Mouse (Mus musculus) gastrocnemius, adult 8-10 months (tissue): ENCODE data around the gene Tmem161a. TPM values are rescaled to one million over a fixed set of nuclear protein-coding genes. Genes with fewer than 3 reads are reported as not detected.

Experiments used
- DNase-seq, 2 experiments: peaks; one replicate each; pipeline ENCODE4 v3.0.0; 2022; ENCODE audit warnings: low spot score in 2 of 2
- total RNA-seq, 4 experiments: library from RNA; stranded (reverse); gene quantifications; 2 replicates each; pipeline ENCODE4 v1.2.4; 2022

Tmem161a gene
- 10 to 100 TPM; 77.0 to 87.6 (median 85.9) TPM for total RNA-seq

GRCm38 (mm10) chr8:70172043-70172681 lies at the start of gene Tmem161a:
TSS of gene Tmem161a (plus strand) at chr8:70172356.
- DNase-seq, result peak; percentile 87 to 89

DNA sequence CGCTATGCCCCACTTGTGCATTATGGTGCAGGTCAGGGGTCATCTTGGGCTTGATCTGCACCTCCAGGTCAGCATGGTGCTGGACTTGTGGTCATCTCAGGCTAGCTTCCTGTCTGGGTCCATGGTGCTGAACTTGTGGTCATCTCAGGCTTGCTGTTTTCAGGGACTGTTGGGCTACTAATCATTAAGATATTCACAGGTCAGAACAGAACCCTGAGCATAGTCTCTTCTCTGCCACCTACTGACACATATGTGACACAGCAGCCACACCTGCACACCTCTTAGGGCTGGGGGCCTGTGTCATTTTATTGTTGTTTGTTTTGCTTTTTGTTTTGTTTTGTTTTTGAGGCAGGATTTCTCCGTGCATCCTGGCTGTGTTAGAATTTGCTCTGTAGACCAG lies 49.3 kb upstream of the Tmem161a start:
- DNase-seq, result no peak

GRCm38 (mm10) chr8:70124992-70125391 lies 47.2 kb upstream of the Tmem161a start:
- DNase-seq, result no peak

DNA sequence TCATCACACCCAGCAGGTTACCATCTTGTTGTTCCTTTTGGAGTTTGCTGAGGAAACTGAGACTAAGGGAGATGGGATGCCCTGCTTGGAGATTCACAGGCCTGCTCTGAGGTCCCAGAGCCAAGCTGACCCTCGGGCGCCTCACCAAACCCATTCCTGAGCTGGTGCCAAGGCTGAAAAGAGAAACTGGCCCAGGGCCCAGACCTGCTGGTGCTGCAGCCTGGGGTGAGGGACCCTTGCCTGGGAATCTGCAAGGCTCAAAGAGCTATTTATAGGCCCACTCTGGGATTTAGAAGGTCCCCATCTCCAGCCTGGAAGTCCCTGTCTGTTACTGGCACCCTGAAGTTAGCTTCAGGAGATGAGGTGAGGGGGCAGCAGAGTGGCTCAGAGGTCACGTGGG lies 43.7 kb upstream of the Tmem161a start:
- peak; percentile 57 to 69 for DNase-seq

GRCm38 (mm10) chr8:70129309-70129952 lies 42.7 kb upstream of the Tmem161a start:
- DNase-seq, result peak in 1 of 2 experiments; percentile 28

- no peak for DNase-seq
Observed at GRCm38 (mm10) chr8:70130066-70130465, 42.1 kb upstream of the Tmem161a start.

GRCm38 (mm10) chr8:70131166-70131883 lies 40.8 kb upstream of the Tmem161a start, which contains the start of gene Nr2c2ap:
TSS of gene Nr2c2ap (plus strand) at chr8:70131333.
- peak; percentile 60 to 74 for DNase-seq

DNA sequence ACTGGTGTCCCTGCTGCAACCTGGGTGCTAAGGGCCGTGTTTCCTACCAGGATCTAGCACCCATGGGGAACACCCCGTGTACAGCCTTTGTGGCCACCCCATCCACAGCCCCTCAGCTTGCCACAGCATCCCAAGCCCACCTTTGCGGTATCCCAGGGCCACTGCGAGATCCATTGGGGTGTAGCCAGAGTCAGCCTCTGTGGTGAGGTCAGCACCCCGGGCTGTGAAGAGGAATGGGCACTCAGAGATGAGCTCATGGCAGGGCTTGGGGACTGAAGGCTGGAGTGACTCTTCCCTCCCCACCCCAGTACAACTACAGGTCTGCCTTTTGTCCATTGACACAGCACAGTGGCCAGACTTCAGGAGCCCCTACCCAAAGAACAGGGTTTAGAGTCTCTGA lies 38.1 kb upstream of the Tmem161a start:
- DNase-seq, result no peak

GRCm38 (mm10) chr8:70134931-70135330 lies 37.2 kb upstream of the Tmem161a start:
- DNase-seq, result no peak

DNA sequence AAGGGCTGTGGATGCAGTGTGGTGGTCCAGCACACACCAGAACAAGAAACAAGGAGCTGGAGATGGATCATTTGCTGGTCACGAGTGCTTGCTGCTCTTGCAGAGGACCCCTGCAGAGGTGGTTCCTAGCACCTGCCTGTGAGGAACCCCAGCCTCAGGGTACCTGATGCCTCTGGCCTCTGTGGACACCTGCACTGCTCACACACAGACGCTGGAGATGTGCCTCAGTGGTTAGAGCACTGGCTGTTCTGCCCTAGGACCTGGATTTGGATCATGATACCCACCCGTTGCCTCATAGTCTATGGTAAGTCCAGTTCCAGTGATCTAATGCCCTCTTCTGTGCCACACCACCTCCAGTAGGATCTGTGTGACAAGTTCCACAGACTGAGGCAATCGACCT lies 35.6 kb upstream of the Tmem161a start:
- DNase-seq, result no peak

- DNase-seq, result no peak
Observed at GRCm38 (mm10) chr8:70137890-70138289, 34.3 kb upstream of the Tmem161a start.

DNA sequence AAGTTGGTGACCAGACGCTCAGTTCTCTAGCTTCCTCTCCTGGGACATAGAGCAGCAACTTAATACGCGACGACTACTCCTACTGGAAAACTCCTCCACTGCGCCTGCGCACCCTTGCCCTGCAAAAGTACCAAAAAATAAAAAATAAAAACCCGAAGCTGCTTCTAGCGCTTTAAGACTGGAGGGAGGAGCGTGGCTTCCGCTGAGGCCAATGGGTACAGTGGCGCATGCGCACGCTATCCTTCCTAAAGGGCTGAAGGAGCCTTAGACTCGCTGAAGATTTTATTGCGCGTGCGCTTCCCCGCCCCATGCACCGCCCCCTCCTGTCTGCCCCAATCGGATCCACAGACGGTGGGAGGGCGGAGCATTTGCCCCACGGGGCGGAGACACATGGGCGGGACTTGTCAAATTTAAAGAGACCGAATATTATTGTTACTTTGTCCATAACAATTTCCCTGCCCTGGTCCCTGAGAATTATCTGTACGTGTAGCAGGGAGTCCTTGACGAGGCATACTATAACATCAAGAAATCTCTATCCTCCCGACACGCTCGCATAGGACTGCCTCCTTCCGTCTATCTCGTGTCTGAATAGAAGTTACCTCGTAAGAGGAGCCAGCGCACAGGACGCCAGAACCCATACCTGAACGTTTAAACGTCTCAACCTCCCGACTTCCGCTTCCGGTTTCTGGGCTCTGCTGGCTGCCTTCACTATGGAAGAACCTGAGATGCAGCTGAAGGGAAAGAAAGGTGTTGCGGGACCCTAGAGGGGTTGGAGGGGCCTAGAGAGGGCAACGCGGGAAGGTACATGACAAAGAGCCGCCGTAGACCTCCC lies 32.9 kb upstream of the Tmem161a start, which contains the start of the genes Rfxank, Borcs8 and Mef2b:
Gene Rfxank, minus strand, starts transcription at position 129 of the 832 bp plus-strand sequence.
Gene Borcs8, plus strand, starts transcription at position 474 of the 832 bp plus-strand sequence.
Gene Mef2b, plus strand, starts transcription at position 686 of the 832 bp plus-strand sequence.
- peak; percentile 99 for DNase-seq

GRCm38 (mm10) chr8:70139981-70140380 lies 32.2 kb upstream of the Tmem161a start:
- no peak for DNase-seq

DNA sequence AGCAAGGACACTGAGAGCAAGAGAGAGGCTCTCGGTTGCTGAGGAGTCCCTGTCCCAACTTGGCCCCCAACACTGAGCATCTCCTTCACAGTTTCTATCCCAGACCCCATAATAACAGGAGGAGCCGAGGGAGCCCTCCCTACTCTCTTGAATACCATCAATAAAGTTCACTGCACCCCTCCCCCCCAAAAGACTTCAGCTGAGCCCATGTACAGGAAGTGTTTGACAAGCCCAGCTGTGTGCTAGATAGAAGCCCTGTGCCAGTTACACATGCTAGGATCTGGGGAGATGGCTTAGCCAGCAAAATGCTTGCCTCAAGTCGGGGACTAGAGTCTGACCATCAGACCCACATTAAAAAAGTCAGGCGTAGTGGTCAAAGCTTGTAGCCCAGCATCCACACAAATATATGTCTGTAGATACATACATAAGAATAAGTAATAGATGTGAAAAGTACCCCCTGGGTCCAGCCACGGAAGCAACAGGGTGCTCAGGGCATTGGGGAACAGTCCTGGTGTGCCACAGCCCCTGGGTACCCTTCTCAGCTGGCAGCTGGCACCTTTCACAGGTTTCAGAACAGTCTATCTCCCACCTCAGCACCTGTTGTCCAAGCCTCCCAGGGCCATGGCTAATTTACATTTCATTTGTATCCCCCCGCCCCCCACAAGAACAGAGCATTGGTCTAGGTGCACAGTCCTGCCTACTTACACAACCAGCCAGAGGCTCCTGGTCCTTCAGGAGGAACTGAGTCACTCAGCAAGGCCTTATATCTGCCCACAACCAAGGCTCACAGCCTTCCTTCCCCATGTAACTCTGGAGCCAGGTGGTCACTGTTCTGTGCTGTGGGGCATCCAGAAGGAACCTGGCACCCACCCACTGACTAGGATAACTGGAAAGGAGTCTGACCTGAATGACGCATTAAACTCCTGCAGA lies 24.2 kb upstream of the Tmem161a start:
- DNase-seq, result no peak

- DNase-seq, result peak; percentile 11 to 29
Observed at GRCm38 (mm10) chr8:70150158-70150557, 22.0 kb upstream of the Tmem161a start.

- peak; percentile 22 for DNase-seq
Observed at GRCm38 (mm10) chr8:70152537-70153257, 19.5 kb upstream of the Tmem161a start.

DNA sequence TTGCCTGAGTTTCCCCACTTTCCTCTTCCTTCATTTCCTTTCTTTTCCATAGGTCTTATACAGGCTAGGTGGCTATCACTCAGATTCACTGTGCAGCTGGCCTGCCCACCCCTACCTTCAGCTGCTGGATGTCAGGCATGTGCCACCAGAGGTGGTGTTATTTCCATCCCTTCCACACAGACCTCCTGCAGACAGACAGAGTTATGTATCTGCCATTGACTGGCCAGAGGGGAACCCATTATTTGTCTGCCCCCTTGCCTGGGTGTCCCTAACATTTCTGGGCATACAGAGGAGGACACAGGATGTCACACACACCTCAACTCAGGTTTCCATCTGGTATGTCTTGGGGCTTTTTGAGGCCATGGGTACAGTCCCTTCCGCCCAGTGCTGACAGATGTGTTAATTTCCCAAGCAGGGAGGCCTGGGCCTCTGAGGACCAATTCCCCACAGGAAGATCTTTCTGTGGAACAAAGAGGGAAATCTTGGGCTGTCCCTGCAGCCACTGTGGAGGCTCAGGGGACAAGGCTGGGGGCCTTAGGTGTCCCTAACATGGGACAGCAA lies 14.8 kb upstream of the Tmem161a start:
- no peak for DNase-seq

DNA sequence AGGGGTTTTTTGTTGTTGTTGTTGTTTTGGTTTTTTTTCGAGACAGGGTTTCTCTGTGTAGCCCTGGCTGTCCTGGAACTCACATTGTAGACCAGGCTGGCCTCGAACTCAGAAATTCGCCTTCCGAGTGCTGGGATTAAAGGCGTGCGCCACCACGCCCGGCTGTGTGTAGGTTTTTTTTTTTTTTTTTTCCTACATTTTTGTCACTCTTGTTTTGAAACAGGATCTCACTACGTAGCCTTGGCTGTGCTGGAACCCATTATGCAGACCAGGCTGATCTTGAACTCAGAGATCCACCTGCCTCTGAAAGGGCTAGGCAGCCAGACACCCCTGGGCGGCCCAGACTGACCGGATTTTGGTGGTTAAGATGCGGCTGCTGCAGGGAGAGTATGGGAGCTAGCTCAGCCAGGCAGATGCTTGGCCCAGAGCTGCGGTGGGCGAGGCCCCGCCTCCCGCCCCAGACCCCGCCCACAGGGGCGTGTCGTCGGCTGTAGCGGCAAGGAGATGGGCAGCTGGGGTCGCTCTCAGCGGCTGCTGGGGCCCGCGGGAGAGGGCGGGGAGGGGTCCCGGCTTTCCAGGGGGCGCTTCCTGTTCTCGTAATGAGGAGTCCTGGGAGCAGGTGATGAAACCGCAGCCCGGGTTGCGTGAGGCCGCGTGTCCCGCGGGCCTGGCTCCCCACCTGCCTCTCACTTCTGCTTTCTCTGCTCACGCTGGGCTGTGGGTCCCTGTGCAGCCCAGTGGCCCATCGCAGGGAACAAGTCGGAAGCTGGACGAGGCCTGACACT lies 13.9 kb upstream of the Tmem161a start:
- DNase-seq, result peak; percentile 53 to 56
